Mouse (Mus musculus) liver, embryonic 14.5 days (tissue): ENCODE data around the gene Hrnr.

ENCODE experiments used
- CTCF ChIP-seq: IDR thresholded peaks from 2 replicates; pipeline ENCODE4 v1.5.1; 2016; ENCODE audit warnings: antibody characterized with exemption, low read depth, control low read depth
- EP300 ChIP-seq: IDR thresholded peaks from 2 replicates; pipeline ENCODE4 v1.6.1; 2016; ENCODE audit warnings: antibody characterized with exemption, low read depth

GRCm38 (mm10) chr3:93373416-93373815, 53.9 kb downstream of the Hrnr start:
- TF ChIP-seq CTCF (no peak), EP300 (no peak)
